Comparison of ENCODE assay signal across 22 mouse cellular contexts in the genomic region with DNA sequence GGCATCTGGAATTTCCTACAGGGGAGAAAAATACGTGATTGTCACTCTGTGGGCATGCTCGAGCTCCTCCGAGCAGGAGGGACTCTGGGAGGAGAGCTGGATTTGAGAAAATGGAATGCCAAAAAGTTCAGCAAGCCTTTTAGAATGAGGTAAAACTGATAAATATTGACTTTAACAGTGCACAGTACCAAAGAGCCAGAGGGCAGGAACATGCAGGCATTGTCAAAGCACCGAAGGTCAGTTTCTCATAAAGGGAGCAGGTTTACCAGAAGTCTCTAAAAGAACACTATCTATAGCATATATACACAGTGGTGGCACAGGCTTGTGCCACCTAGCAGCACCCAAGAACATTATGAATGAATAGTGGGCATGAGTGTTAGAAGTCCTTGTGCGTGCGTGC. TPM values are rescaled to one million over a fixed set of nuclear protein-coding genes. Genes with fewer than 3 reads are reported as not detected.
"Had no signal": no experiment of that assay in that cellular context is flagged by ENCODE, and none has a peak within 500 bp of the region (broad histone marks: within the 10 kb centered on the region; RNA-seq: fewer than 3 reads in every experiment).

No protein-coding gene starts in this region.

- H3K4me1 ChIP-seq: lung, embryonic 15.5 days; midbrain, embryonic 10.5 days; midbrain, embryonic 12.5 days; neural tube, embryonic 12.5 days; stomach, embryonic 15.5 days had no signal

- ATAC-seq: lung, postnatal 0 days; midbrain, embryonic 16.5 days had no signal

- H3K36me3 ChIP-seq: lung, embryonic 15.5 days; midbrain, embryonic 10.5 days; midbrain, embryonic 12.5 days; neural tube, embryonic 12.5 days; stomach, embryonic 15.5 days had no signal

- H3K4me3 ChIP-seq: lung, embryonic 15.5 days; midbrain, embryonic 10.5 days; midbrain, embryonic 12.5 days; myocyte; neural tube, embryonic 12.5 days; stomach, embryonic 15.5 days had no signal

- H3K27me3 ChIP-seq: lung, embryonic 15.5 days; midbrain, embryonic 12.5 days; neural tube, embryonic 12.5 days; stomach, embryonic 15.5 days had no signal

- H3K27ac ChIP-seq: liver, embryonic 14.5 days; lung, embryonic 15.5 days; macrophage; midbrain, embryonic 10.5 days; midbrain, embryonic 12.5 days; neural tube, embryonic 12.5 days; stomach, embryonic 15.5 days; stomach, postnatal 0 days had no signal

- H3K9me3 ChIP-seq: lung, embryonic 15.5 days; midbrain, embryonic 10.5 days; midbrain, embryonic 12.5 days; neural tube, embryonic 12.5 days; stomach, embryonic 15.5 days had no signal

- H3K4me2 ChIP-seq: lung, embryonic 15.5 days; midbrain, embryonic 12.5 days; neural tube, embryonic 12.5 days; stomach, embryonic 15.5 days had no signal

- DNase-seq: lung, adult 2 months; lung, postnatal 14 days; lung, postnatal 36 days; midbrain, embryonic 14.5 days; right cerebral cortex, postnatal 14 days; thymus, adult 2 months; thymus, postnatal 25 days; thymus, postnatal 4 days had no signal

- H3K9ac ChIP-seq: liver, embryonic 14.5 days; lung, embryonic 15.5 days; midbrain, embryonic 12.5 days; neural tube, embryonic 12.5 days; stomach, embryonic 15.5 days had no signal

RNA-seq across cellular contexts. Expression of a gene that starts 16.0 kb away (rescaled TPM):
- total RNA-seq: megakaryocyte-erythroid progenitor cell, adult 5-6 weeks; neutrophil, adult 5-6 weeks had no signal
- polyA plus RNA-seq: macrophage; midbrain, embryonic 12.5 days; myocyte had no signal

RNA-seq across cellular contexts. Expression of a gene that starts 17.4 kb away (rescaled TPM):
- total RNA-seq: megakaryocyte-erythroid progenitor cell, adult 5-6 weeks had no signal
- polyA plus RNA-seq: liver, embryonic 14.5 days; lung, embryonic 15.5 days; lung, postnatal 0 days; midbrain, embryonic 10.5 days; midbrain, embryonic 12.5 days; midbrain, embryonic 14.5 days; midbrain, embryonic 16.5 days; myocyte; neural tube, embryonic 12.5 days; neural tube, embryonic 14.5 days had no signal
